Mouse (Mus musculus) left cerebral cortex, adult 6 months (tissue): ENCODE data around the gene Nkx2-5. TPM values are rescaled to one million over a fixed set of nuclear protein-coding genes. Genes with fewer than 3 reads are reported as not detected.

ENCODE experiments used
- long read RNA-seq, 2 experiments: library from polyadenylated mRNA; unstranded; transcript quantifications; one replicate each; pipeline ENCODE4 v2.0.0; 2019 to 2020
- polyA plus RNA-seq: library from polyadenylated mRNA; unstranded; fragments of <200 nt; fragmentation: Nextera tagmentation; gene quantifications from 2 replicates; pipeline ENCODE4 v1.2.3, GENCODE M21; 2021

The Nkx2-5 gene
- polyA plus RNA-seq = not detected in 2 replicates
- long read RNA-seq, experiment 1 = 0 reads
- long read RNA-seq, experiment 2, partial matches to known transcripts = 1 of 1 reads
- long read RNA-seq, experiment 2, other reads (novel, unspliced or antisense) = 0 of 1 reads

GRCm38 (mm10) chr17:26844909-26845148 is at the start of gene Nkx2-5:
Gene Nkx2-5, minus strand, starts transcription at chr17:26845009.

Other genes starting within 250 kb of the Nkx2-5 start
- 121 and 146 TPM in 2 replicates for gene Atp6v0e, start 181.8 kb downstream of the Nkx2-5 start, polyA plus RNA-seq
- gene Crebrf, start 129.4 kb downstream of the Nkx2-5 start, polyA plus RNA-seq = 13.2 and 17.6 TPM in 2 replicates
- 33.8 and 35.7 TPM in 2 replicates for gene Bnip1, start 63.9 kb downstream of the Nkx2-5 start, polyA plus RNA-seq
- 0.39 and 0.59 TPM in 2 replicates for gene Kifc5b, start 72.1 kb upstream of the Nkx2-5 start, polyA plus RNA-seq
- 11.3 and 17.4 TPM in 2 replicates for gene Phf1, start 88.0 kb upstream of the Nkx2-5 start, polyA plus RNA-seq
- gene Cuta, start 94.6 kb upstream of the Nkx2-5 start, polyA plus RNA-seq = 187 and 240 TPM in 2 replicates
- 14.1 and 19.3 TPM in 2 replicates for gene Syngap1, start 96.2 kb upstream of the Nkx2-5 start, polyA plus RNA-seq
- gene Zbtb9, start 128.2 kb upstream of the Nkx2-5 start, polyA plus RNA-seq = 6.5 and 7.5 TPM in 2 replicates
- 0.74 and 2.8 TPM in 2 replicates for gene Bak1, start 184.0 kb upstream of the Nkx2-5 start, polyA plus RNA-seq
- 0.15 and 0.34 TPM in 2 replicates for gene Itpr3, start 212.3 kb upstream of the Nkx2-5 start, polyA plus RNA-seq